In the genomic region with DNA sequence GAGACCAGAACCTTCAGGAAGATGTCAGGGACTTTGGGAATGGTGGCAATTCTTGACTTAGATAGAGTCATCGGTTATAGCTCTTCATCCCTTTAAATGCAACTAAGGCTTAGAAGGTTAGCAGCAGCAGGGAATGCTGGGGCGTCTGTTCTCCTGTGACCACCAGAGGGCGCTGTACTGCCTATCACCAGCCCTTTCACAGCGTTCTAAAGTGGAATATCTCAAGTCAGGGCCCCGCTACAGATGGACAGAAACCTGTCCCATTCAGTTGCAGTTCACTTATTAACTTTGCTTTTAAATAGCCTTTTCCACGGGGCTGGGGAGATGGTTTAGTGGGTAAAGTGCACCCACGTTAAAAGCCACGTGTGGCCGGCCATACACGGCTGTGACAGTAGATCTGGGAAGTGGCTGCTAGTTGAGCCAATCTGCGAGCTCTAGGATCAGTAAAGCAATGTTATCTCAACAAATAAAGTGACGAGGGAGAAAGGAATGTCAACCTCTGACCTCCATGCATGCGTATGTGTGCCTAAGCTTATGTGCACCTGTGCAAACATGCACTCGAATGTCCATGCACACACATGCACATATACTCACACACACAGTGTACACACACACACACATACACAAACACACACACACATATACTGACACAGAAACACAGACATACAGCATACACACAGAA, we compare ENCODE assay signal across 8 mouse cellular contexts.
DNase-seq lines count a peak whose midpoint lies in the region; ATAC-seq and TF ChIP-seq lines count a peak whose summit lies in the region.

No protein-coding gene starts in this region.

- DNase-seq in A20 (ENCODE audit: low read depth, low spot score) = peak; percentile 62
- peak; percentile 50 for DNase-seq in G1E (ENCODE audit: low spot score)
- DNase-seq in cerebellum, adult 11-12 months = peak; percentile 65
- peak; percentile 72 to 86 for DNase-seq in frontal cortex, postnatal 36 days (ENCODE audit: low spot score in 2 of 2)
- peak; percentile 19 for DNase-seq in large intestine, adult 2 months (ENCODE audit: low read depth, low spot score)
- peak; percentile 45 to 60 for DNase-seq in lung, adult 18-20 months
- peak; percentile 85 for DNase-seq in right cerebral cortex, adult 2 months (ENCODE audit: low spot score in 2 of 2)
- no peak for DNase-seq in urinary bladder, adult 18-20 months (ENCODE audit: low spot score in 2 of 2)

- H3K4me1 ChIP-seq in G1E (ENCODE audit: insufficient read depth, low read depth, low read length) = no peaks in the 10 kb centered on the region

- H3K9me3 ChIP-seq in G1E (replicated peaks) = no peaks in the 10 kb centered on the region

- 21% methylated on average over 14 of the region's 14 CpGs for WGBS in large intestine, adult 2 months

- no peak overlapping the region for H3K4me3 ChIP-seq in G1E (ENCODE audit: low read depth, low read length)

- H3K27me3 ChIP-seq in G1E (ENCODE audit: insufficient read depth, low read length) = 0 out of 2 replicates have a peak, but pooled peaks cover 4% of the 10 kb centered on the region

- TF ChIP-seq CTCF in G1E (IDR thresholded peaks at IDR 0.05; ENCODE audit: low read depth, low read length) = peak; percentile 90

- H3K36me3 ChIP-seq in G1E (replicated peaks) = no peaks in the 10 kb centered on the region

- ATAC-seq in G1E (ENCODE audit: extremely low read depth, insufficient number of reproducible peaks, low FRiP score, poor library complexity, severe bottlenecking) = no peak

Comparison
In these comparisons a context has a peak if more than half of its experiments do, and no peak if none do; other contexts are left out.
1. DNase-seq: peak in A20 (single experiment), G1E (single experiment), cerebellum, adult 11-12 months (single experiment), frontal cortex, postnatal 36 days (2 of 2), large intestine, adult 2 months (single experiment), lung, adult 18-20 months (2 of 2) and right cerebral cortex, adult 2 months (2 of 2); none in urinary bladder, adult 18-20 months (0 of 2).